Mouse (Mus musculus) small intestine, adult 2 months (tissue): ENCODE results near the gene Jak1. TPM values are rescaled to one million over a fixed set of nuclear protein-coding genes. Genes with fewer than 3 reads are reported as not detected.

Source experiments
- H3K27ac ChIP-seq: fragments of 200-500 bp; 2 replicates; pipeline ENCODE4 v1.5.1; 2012; ENCODE audit warnings: low read depth, low read length, control low read depth, inconsistent platforms; ENCODE audit not compliant: insufficient read depth
- H3K27me3 ChIP-seq: fragments of 200-500 bp; 2 replicates; pipeline ENCODE4 v1.6.1; 2012; ENCODE audit warnings: mild to moderate bottlenecking, moderate library complexity, low read length, inconsistent platforms; ENCODE audit not compliant: control insufficient read depth, insufficient read depth
- H3K36me3 ChIP-seq: fragments of 200-500 bp; 2 replicates; pipeline ENCODE4 v1.6.1; 2012; ENCODE audit warnings: mild to moderate bottlenecking, low read length, control low read depth, inconsistent platforms; ENCODE audit not compliant: control insufficient read depth, insufficient read depth
- H3K4me1 ChIP-seq: fragments of 200-500 bp; 2 replicates; pipeline ENCODE4 v1.6.1; 2012; ENCODE audit warnings: low read length, inconsistent platforms, mixed read lengths; ENCODE audit not compliant: control insufficient read depth, insufficient read depth, insufficient read length
- H3K4me3 ChIP-seq: fragments of 200-500 bp; 2 replicates; pipeline ENCODE4 v1.5.1; 2012; ENCODE audit warnings: low read depth, mild to moderate bottlenecking, control low read depth, inconsistent platforms, low read length, moderate library complexity
- CTCF ChIP-seq: fragments of 200-500 bp; IDR thresholded peaks from 2 replicates; pipeline ENCODE4 v1.5.1; 2012; ENCODE audit warnings: low read depth, mild to moderate bottlenecking, control low read depth, inconsistent platforms, low read length, moderate library complexity, mixed read lengths; ENCODE audit not compliant: insufficient replicate concordance, insufficient read length; ENCODE audit errors: extremely low read depth
- POLR2A ChIP-seq: fragments of 200-500 bp; IDR thresholded peaks from 2 replicates; pipeline ENCODE4 v1.6.1; 2012; ENCODE audit warnings: low read depth, mild to moderate bottlenecking, control low read depth, inconsistent platforms, low read length, moderate library complexity
- WGBS: fragments of 180-500 bp; shearing (Covaris S2); methylation state at CpG from one replicate; pipeline ENCODE4 v1.1.7; 2018; 5-methylcytosine and 5-hydroxymethylcytosine counted together
- polyA plus RNA-seq: library from polyadenylated mRNA; depleted of rRNA; stranded (reverse); fragments of >200 nt; gene quantifications from 2 replicates; pipeline ENCODE4 v1.2.3, GENCODE M21; 2012

Jak1 gene
- polyA plus RNA-seq, 1 experiment = 19.6 TPM

- Histone ChIP-seq H3K4me3 (no peak overlapping the region), H3K27me3 (no peaks in the 10 kb centered on the region), H3K4me1 (peaks cover 9% of the 10 kb centered on the region; the same call in 1 of the 2 replicates), H3K36me3 (no peaks in the 10 kb centered on the region), H3K27ac (no peak overlapping the region)
- TF ChIP-seq CTCF = no peak
- TF ChIP-seq POLR2A = no peak
- WGBS = 93% methylated on average over 3 of the region's 3 CpGs
Measured at GRCm38 (mm10) chr4:101239313-101240162, 25.5 kb downstream of the Jak1 start.

- Histone ChIP-seq H3K36me3 (no peaks in the 10 kb centered on the region), H3K4me3 (no peak overlapping the region), H3K27ac (no peak overlapping the region), H3K27me3 (no peaks in the 10 kb centered on the region), H3K4me1 (peaks cover 11% of the 10 kb centered on the region; the same call in 1 of the 2 replicates)
- WGBS = 80% methylated on average over 4 of the region's 4 CpGs
- no peak for TF ChIP-seq POLR2A
- TF ChIP-seq CTCF = no peak
Measured at GRCm38 (mm10) chr4:101238589-101238988, 26.5 kb downstream of the Jak1 start.

GRCm38 (mm10) chr4:101236797-101237196, 28.3 kb downstream of the Jak1 start:
- Histone ChIP-seq H3K36me3 (no peaks in the 10 kb centered on the region), H3K4me1 (peaks cover 16% of the 10 kb centered on the region), H3K4me3 (no peak overlapping the region), H3K27ac (no peak overlapping the region), H3K27me3 (no peaks in the 10 kb centered on the region)
- no peak for TF ChIP-seq POLR2A
- no peak for TF ChIP-seq CTCF
- WGBS = 64% methylated on average over 6 of the region's 6 CpGs

GRCm38 (mm10) chr4:101235964-101236363, 29.1 kb downstream of the Jak1 start:
- WGBS = 97% methylated on average over 1 of the region's 1 CpGs
- Histone ChIP-seq H3K36me3 (no peaks in the 10 kb centered on the region), H3K4me1 (peaks cover 16% of the 10 kb centered on the region), H3K4me3 (no peak overlapping the region), H3K27ac (no peak overlapping the region), H3K27me3 (no peaks in the 10 kb centered on the region)
- no peak for TF ChIP-seq CTCF
- no peak for TF ChIP-seq POLR2A

GRCm38 (mm10) chr4:101234753-101235152, 30.3 kb downstream of the Jak1 start:
- WGBS = 14% methylated on average over 1 of the region's 1 CpGs
- Histone ChIP-seq H3K27me3 (no peaks in the 10 kb centered on the region), H3K27ac (no peak overlapping the region), H3K4me3 (no peak overlapping the region), H3K4me1 (peaks cover 16% of the 10 kb centered on the region), H3K36me3 (no peaks in the 10 kb centered on the region; the same call in 1 of the 2 replicates)
- TF ChIP-seq POLR2A = no peak
- TF ChIP-seq CTCF = no peak

GRCm38 (mm10) chr4:101234332-101234731, 30.8 kb downstream of the Jak1 start:
- Histone ChIP-seq H3K36me3 (no peaks in the 10 kb centered on the region; the same call in 1 of the 2 replicates), H3K4me3 (no peak overlapping the region), H3K27ac (no peak overlapping the region), H3K27me3 (no peaks in the 10 kb centered on the region), H3K4me1 (peaks cover 13% of the 10 kb centered on the region)
- 26% methylated on average over 1 of the region's 1 CpGs for WGBS
- TF ChIP-seq POLR2A (no peak), CTCF (no peak)

GRCm38 (mm10) chr4:101230621-101231020, 34.5 kb downstream of the Jak1 start:
- H3K4me3 ChIP-seq = no peak overlapping the region
- no peaks in the 10 kb centered on the region for H3K27me3 ChIP-seq
- 35% methylated on average over 2 of the region's 2 CpGs for WGBS
- H3K27ac ChIP-seq = no peak overlapping the region
- TF ChIP-seq POLR2A = no peak
- TF ChIP-seq CTCF = no peak
- H3K4me1 ChIP-seq = peaks cover 15% of the 10 kb centered on the region
- H3K36me3 ChIP-seq = no peaks in the 10 kb centered on the region; the same call in 1 of the 2 replicates
